Mouse (Mus musculus) megakaryocyte, embryonic 14.5 days (primary cell): ENCODE measurements around the gene Rfx7.

ENCODE experiments used
- FLI1 ChIP-seq: IDR thresholded peaks from 2 replicates; pipeline ENCODE4 v1.6.1; 2012; ENCODE audit warnings: low read length, inconsistent platforms, mixed read lengths
- GATA1 ChIP-seq: IDR thresholded peaks from 3 replicates; pipeline ENCODE4 v1.6.1; 2012; ENCODE audit warnings: mixed read lengths, low read length, inconsistent platforms, borderline replicate concordance

GRCm38 (mm10) chr9:72640642-72641041, 108.6 kb downstream of the Rfx7 start:
- TF ChIP-seq FLI1 (no peak), GATA1 (no peak)
